Mouse (Mus musculus) bone marrow macrophage, adult 2 months (primary cell): ENCODE data around the gene Elmsan1.

Experiments
- CTCF ChIP-seq: IDR thresholded peaks from 2 replicates; pipeline ENCODE4 v1.5.1; 2012; ENCODE audit warnings: low read depth, mild to moderate bottlenecking, low read length, moderate library complexity
- POLR2A ChIP-seq: IDR thresholded peaks from 2 replicates; pipeline ENCODE4 v1.6.1; 2012; ENCODE audit warnings: mild to moderate bottlenecking, low read depth, low read length, borderline replicate concordance

DNA sequence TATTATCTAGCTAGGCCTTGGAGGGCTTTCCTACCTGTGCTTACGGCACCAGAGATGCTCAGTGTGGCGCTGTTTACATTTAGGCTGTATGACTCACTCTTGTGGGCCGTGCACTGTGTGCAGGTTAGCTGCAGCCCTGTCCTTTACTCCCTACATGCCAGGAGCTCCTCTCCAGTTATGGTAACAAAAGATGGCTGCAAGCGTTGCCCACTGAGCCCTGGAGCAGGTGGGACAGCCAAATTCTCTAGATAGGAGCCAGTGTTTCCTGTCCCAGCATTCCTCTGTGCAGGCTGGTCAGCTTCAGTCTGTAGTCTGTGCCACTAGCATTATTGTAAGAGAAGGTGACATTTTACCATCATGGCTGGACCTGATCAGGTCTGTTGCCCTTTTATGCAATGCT, 77.4 kb downstream of the Elmsan1 start:
- TF ChIP-seq CTCF = no peak
- TF ChIP-seq POLR2A = no peak
